Mouse (Mus musculus) bone marrow macrophage, adult 2 months (primary cell): ENCODE measurements around the gene Selenof. TPM values are rescaled to one million over a fixed set of nuclear protein-coding genes. Genes with fewer than 3 reads are reported as not detected.
"Not testable (repeated sequence)": the region's sequence is repeated elsewhere in the genome, so short reads cannot be mapped to it uniquely, and the experiment has no call there.

Experiments
- H3K27ac ChIP-seq: 2 replicates; pipeline ENCODE4 v1.5.1; 2012; ENCODE audit warnings: low read depth, low read length; ENCODE audit not compliant: insufficient read depth
- H3K4me1 ChIP-seq: 2 replicates; pipeline ENCODE4 v1.6.1; 2012; ENCODE audit warnings: low read length; ENCODE audit not compliant: control insufficient read depth, insufficient read depth
- H3K4me3 ChIP-seq: 2 replicates; pipeline ENCODE4 v1.5.1; 2012; ENCODE audit warnings: mild to moderate bottlenecking, low read length, moderate library complexity; ENCODE audit not compliant: insufficient read depth
- CTCF ChIP-seq: IDR thresholded peaks from 2 replicates; pipeline ENCODE4 v1.5.1; 2012; ENCODE audit warnings: low read depth, mild to moderate bottlenecking, low read length, moderate library complexity
- POLR2A ChIP-seq: IDR thresholded peaks from 2 replicates; pipeline ENCODE4 v1.6.1; 2012; ENCODE audit warnings: mild to moderate bottlenecking, low read depth, low read length, borderline replicate concordance
- polyA plus RNA-seq: library from polyadenylated mRNA; stranded (reverse); fragments of >200 nt; gene quantifications from 2 replicates; pipeline ENCODE4 v1.2.4, GENCODE M21; 2012; ENCODE audit not compliant: missing spikeins, insufficient read depth, insufficient read length

Gene Selenof
- polyA plus RNA-seq, 1 experiment: 327 TPM

DNA sequence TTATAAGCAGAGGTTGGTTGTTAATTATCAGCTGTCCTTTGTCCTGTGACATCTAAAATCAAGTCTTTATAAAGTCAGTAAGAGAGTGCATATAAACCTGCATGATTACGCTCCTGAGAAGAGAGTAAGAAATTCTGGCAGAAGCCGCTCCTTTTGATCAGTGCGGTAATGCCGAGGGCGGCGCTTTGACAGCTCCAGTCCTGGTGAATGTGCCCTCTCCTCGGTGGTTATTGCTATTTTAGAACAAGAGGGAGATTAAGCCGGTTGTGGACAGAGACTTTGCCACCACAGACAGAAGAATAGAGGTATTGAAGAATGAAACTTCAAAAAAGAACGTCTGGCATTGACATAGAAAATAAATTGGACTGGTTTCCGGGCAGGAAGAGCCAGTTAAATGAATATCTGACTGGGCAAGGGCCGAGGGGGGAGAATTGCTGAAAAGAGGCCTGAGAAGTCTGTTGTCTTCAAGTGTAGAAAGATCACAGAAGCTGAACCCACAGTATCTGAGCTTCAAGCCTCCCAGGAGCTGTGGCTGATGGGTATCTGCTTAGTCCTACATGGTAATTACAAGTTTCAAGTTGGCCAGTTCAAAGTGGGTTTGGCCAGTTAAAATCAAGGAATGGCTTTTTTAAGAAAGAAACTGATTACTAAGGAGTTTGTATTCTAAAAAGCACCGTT, 27.8 kb downstream of the Selenof start:
- Histone ChIP-seq H3K27ac (no peak overlapping the region), H3K4me3 (no peak overlapping the region), H3K4me1 (peaks cover 9% of the 10 kb centered on the region)
- TF ChIP-seq CTCF (no peak), POLR2A (no peak)

DNA sequence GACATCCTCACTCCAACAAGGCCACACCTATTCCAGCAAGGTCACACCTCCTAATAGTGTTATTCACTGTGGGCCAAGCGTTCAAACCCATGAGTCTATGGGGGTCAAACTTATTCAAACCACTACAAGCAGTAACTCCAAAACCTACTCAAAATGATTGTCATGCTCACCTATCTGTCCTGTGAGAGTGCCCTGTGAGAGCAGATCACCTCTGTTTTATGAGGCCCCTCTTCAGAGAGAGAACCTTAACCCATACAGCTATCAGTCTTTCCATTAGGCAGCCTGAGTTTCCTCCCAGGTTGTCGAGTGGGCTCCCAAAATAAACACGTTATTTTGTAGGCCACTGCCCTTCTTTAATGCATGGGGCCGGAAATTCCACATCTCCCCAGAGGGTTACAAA, 32.3 kb downstream of the Selenof start:
- H3K4me3 ChIP-seq: no peak overlapping the region
- TF ChIP-seq POLR2A (no peak), CTCF (no peak)
- peak overlapping the region; percentile 58 for H3K27ac ChIP-seq
- peaks cover 39% of the 10 kb centered on the region for H3K4me1 ChIP-seq

DNA sequence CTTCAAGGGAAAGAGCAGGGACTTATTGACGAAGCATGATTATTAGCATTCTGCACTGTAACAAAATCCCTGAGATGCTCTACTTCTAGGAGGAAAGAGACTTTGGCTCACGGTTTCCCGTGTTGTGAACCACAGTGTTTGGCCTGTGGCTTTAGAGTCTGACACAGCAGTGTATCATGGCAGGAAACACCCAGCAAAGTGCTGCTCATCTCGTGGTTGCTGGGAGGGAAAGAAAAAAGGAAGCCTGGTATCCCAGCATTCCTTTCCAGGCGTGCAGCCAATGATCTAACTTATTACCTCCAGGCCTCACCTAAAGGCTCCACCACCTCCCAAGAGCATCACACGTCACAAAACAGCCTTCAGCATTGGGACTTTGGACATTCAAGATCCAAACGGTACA, 32.7 kb downstream of the Selenof start:
- Histone ChIP-seq H3K4me3 (no peak overlapping the region), H3K27ac (peak overlapping the region; percentile 58), H3K4me1 (peaks cover 40% of the 10 kb centered on the region)
- TF ChIP-seq POLR2A (no peak), CTCF (no peak)

DNA sequence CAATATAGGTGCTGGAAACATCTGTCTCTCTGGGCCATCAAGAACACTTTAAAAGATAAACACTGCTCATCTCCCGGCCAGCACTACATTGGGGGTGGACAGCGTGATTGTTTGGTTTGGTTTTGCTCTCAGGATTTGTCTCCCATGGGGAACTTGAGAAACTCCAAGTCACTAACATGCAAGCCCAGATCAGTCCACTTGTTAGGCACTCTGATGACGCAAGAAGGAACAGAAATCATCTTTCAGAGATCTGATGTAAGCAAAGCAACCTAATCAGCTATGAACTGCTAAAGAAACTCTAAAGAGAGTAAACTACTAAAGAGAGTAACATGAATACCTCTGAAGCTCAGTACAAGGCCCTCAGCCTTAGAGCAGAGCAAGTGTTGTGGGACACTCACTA, 33.5 kb downstream of the Selenof start:
- Histone ChIP-seq H3K4me1 (peaks cover 40% of the 10 kb centered on the region), H3K4me3 (no peak overlapping the region), H3K27ac (peak overlapping the region; percentile 58)
- TF ChIP-seq CTCF (no peak), POLR2A (no peak)

DNA sequence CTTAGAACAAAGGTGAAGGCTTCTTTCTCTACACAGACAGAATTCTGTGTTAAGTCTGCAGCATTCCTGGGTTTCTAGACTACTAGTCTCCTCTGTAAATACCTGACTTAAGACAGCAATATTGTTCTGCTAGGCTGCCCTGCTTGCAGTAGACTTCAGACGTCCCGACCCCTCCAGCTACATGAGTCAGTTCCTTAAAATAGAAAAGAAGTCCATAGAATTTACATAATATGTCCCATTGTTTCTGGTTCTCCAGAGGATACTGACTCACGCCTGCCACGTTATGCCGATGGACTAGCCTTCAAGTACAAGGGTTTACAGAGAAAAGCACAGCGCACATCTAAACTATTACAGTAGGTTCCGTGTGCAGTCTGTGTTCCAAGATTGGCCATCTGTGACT, 34.1 kb downstream of the Selenof start:
- peak overlapping the region; percentile 58; the same call in 1 of the 2 replicates for H3K27ac ChIP-seq
- no peak overlapping the region for H3K4me3 ChIP-seq
- no peak for TF ChIP-seq POLR2A
- no peak for TF ChIP-seq CTCF
- peaks cover 40% of the 10 kb centered on the region for H3K4me1 ChIP-seq

DNA sequence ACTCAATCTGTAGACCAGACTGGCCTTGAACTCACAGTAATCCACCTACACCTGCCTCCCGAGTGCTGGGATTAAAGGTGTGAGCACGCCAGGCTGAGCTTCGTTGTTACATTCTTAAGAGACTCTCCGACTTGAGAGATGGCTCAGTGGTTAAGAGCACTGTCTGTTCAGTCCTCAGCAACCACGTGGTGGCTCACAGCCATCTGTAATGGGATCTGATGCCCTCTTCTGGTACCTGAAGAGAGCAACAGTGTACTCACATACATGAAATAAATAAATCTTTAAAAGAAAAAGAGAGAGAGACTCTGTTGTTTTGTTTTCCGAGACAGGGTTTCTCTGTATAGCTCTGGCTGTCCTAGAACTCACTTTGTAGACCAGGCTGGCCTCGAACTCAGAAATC, 35.7 kb downstream of the Selenof start:
- not testable (repeated sequence) for H3K4me3 ChIP-seq
- peaks cover 40% of the 10 kb centered on the region for H3K4me1 ChIP-seq

DNA sequence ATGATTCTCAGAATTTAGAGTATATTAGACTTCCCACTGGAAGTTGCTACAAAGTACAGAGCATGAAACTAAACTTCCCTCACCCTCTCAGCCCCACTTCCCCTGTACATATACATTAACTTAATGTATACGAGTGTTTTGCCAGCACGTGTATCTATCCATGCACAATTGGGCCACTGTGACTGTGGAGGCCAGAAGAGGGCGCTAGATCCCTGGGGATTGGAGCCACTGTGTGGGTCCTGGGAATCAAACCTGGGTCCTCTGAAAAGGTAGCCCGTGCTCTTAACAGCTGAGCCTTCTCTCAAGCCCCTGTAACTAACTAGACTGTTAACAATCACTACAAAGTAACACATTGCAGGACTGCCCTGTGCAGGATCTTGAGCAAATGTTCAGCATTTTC, 36.3 kb downstream of the Selenof start:
- peaks cover 40% of the 10 kb centered on the region for H3K4me1 ChIP-seq
- H3K4me3 ChIP-seq: no peak overlapping the region
- TF ChIP-seq CTCF (peak; percentile 79), POLR2A (no peak)
- H3K27ac ChIP-seq: peak overlapping the region; percentile 38

More for the DNA sequence above, 35.7 kb downstream of the Selenof start:
- H3K27ac ChIP-seq: not testable (repeated sequence)

DNA sequence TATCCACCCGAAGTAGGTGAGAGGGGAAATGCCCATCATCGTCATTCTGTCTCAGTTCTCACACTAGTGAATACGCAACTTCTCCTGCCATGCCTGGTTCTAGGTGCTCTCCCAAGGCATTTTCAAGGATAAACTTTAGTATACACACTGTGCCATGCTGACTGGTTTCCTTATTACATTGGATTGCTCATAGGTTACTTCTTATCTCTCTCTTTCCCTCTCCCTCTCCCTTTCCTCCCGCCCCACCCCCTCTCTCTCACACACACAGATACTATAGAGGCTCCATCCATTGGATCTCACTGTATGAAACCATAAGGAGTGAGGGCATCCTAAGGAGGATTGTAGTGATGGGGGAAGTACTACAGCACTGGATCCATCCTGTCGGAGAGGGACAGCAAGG, 38.0 kb downstream of the Selenof start:
- Histone ChIP-seq H3K4me1 (peaks cover 30% of the 10 kb centered on the region), H3K27ac (no peak overlapping the region)
- TF ChIP-seq CTCF (no peak), POLR2A (no peak)

DNA sequence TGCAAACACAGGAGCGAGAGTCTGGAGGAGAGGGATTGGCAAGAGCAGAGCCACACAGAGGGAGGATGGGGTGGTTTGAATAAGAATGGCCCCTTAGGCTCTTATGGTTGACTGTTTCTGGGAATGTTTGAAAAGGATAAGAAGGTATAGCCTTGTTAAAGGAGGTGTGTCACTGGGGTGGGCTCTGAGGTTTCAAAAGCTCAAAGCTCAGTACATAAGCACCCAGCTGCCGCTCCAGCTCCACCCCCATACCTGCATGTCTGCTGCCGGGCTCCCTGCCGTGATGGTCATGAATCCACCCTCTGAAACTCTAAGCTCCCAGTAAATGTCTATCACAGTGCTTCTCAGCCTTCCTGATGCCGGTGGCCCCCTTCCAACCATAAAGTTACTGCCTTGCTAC, 40.7 kb downstream of the Selenof start:
- Histone ChIP-seq H3K27ac (no peak overlapping the region), H3K4me3 (no peak overlapping the region), H3K4me1 (peaks cover 9% of the 10 kb centered on the region)
- TF ChIP-seq POLR2A (no peak), CTCF (no peak)

More for the DNA sequence above, 38.0 kb downstream of the Selenof start:
- H3K4me3 ChIP-seq: no peak overlapping the region

DNA sequence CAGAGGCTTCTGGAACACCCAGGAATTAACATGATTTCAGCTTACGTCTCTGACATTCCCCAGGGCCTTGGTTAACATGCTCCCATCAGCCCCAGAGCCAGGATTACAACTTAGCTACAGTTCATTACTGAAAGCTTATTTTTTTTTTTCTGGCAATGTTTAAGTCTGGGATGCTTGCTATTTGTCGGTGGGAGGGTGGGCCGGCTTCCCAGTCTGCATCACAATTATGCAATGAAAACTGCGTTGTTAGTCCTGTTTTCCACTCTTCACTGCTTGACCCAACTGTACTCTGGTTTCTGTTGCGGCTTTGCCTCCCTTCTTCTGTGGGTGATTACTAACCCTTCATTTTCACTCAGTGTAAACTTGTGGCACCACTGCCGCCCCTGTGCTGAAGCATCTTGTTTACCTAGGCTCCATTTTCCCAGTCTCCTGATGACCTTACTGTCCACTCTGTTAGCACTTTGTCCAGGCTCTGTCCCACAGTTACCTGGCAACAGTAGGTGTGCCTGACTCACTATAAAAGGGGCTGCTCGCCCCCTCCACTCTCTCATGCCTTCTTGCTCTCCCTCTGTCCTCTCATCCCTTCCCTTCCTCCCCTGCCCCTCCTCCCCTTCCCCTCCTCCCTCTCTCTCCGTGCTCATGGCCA, 41.6 kb downstream of the Selenof start:
- no peak overlapping the region for H3K27ac ChIP-seq

More for the DNA sequence above, 41.6 kb downstream of the Selenof start:
- no peak for TF ChIP-seq POLR2A
- no peak for TF ChIP-seq CTCF
- Histone ChIP-seq H3K4me1 (peaks cover 4% of the 10 kb centered on the region), H3K4me3 (no peak overlapping the region)
